Mouse (Mus musculus) embryonic facial prominence, embryonic 13.5 days (tissue): ENCODE results near the gene Prim2. TPM values are rescaled to one million over a fixed set of nuclear protein-coding genes. Genes with fewer than 3 reads are reported as not detected.

Experiments
- ATAC-seq: fragments of 200-750 bp; cut with Nextera tagmentation; 2 replicates; pipeline ENCODE4 v1.8.0; 2017; ENCODE audit warnings: low read depth; ENCODE audit not compliant: insufficient number of reproducible peaks, insufficient read depth, low FRiP score, low TSS enrichment
- H3K27ac ChIP-seq: fragments of 300-500 bp; sonication (generic); 2 replicates; pipeline ENCODE4 v1.5.1; 2015; ENCODE audit warnings: moderate library complexity, mild to moderate bottlenecking, inconsistent platforms
- H3K27me3 ChIP-seq: fragments of 300-500 bp; sonication (generic); 2 replicates; pipeline ENCODE4 v1.6.1; 2015; ENCODE audit warnings: mild to moderate bottlenecking, inconsistent platforms
- H3K36me3 ChIP-seq: fragments of 300-500 bp; sonication (generic); 2 replicates; pipeline ENCODE4 v1.6.1; 2015; ENCODE audit warnings: mild to moderate bottlenecking, inconsistent platforms
- H3K4me1 ChIP-seq: fragments of 300-500 bp; sonication (generic); 2 replicates; pipeline ENCODE4 v1.6.1; 2015; ENCODE audit warnings: inconsistent platforms
- H3K4me2 ChIP-seq: fragments of 300-500 bp; sonication (generic); 2 replicates; pipeline ENCODE4 v1.6.1; 2015; ENCODE audit warnings: moderate library complexity, mild to moderate bottlenecking, inconsistent platforms
- H3K4me3 ChIP-seq: fragments of 300-500 bp; sonication (generic); 2 replicates; pipeline ENCODE4 v1.5.1; 2015; ENCODE audit warnings: mild to moderate bottlenecking, inconsistent platforms
- H3K9ac ChIP-seq: fragments of 300-500 bp; sonication (generic); 2 replicates; pipeline ENCODE4 v1.6.1; 2015; ENCODE audit warnings: mild to moderate bottlenecking, inconsistent platforms
- H3K9me3 ChIP-seq: fragments of 300-500 bp; sonication (generic); 2 replicates; pipeline ENCODE4 v1.6.1; 2016; ENCODE audit warnings: inconsistent platforms
- WGBS: fragments of 180-500 bp; shearing (Covaris S2); methylation state at CpG from one replicate; pipeline ENCODE4 v1.1.7; 2015; ENCODE audit warnings: mixed read lengths; 5-methylcytosine and 5-hydroxymethylcytosine counted together
- polyA plus RNA-seq: library from polyadenylated mRNA; unstranded; fragments of >200 nt; fragmentation: Nextera tagmentation; extraction: Ambion mirVana; gene quantifications from 2 replicates; pipeline ENCODE4 v1.2.1, GENCODE M21; 2015

Prim2 gene
- polyA plus RNA-seq, 1 experiment from 2014 or later = 44.6 TPM

- no peak overlapping the region for H3K27ac ChIP-seq
- H3K9ac ChIP-seq = no peak overlapping the region
- H3K4me2 ChIP-seq = no peak overlapping the region
- H3K4me1 ChIP-seq = no peaks in the 10 kb centered on the region
- H3K4me3 ChIP-seq = no peak overlapping the region
- no peaks in the 10 kb centered on the region for H3K36me3 ChIP-seq
- H3K27me3 ChIP-seq = no peaks in the 10 kb centered on the region
- no peaks in the 10 kb centered on the region for H3K9me3 ChIP-seq
- 83% methylated on average over 7 of the region's 7 CpGs for WGBS
- no peak for ATAC-seq
These were observed 85.6 kb downstream of the Prim2 start for GRCm38 (mm10) chr1:33583817-33584589.

DNA sequence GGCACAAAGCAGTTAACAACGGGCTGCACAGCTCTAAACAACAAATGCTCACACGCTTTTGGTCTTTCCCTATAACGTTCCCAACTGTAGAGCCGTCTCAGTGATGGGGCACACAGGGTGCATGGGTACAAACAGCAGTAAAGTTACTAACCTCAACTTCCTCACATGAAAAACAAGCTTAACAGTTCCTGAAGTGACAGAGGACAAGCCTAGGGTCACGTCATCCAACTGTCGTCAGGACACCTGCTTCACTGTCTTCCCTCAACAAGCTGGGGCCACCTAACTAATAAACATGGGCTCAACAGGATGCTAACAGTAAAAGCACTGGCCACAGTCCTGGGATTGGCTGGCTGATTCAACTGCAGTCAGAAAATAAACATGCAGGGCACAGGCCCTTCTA is 91.0 kb downstream of the Prim2 start:
- no peak for ATAC-seq
- no peak overlapping the region for H3K4me3 ChIP-seq
- no peaks in the 10 kb centered on the region for H3K36me3 ChIP-seq
- H3K27me3 ChIP-seq = no peaks in the 10 kb centered on the region
- no peak overlapping the region for H3K9ac ChIP-seq
- no peaks in the 10 kb centered on the region for H3K9me3 ChIP-seq
- H3K27ac ChIP-seq = no peak overlapping the region
- no peaks in the 10 kb centered on the region for H3K4me1 ChIP-seq
- H3K4me2 ChIP-seq = no peak overlapping the region
- 83% methylated on average over 6 of the region's 6 CpGs for WGBS

- 89% methylated on average over 6 of the region's 6 CpGs for WGBS
These were observed 95.1 kb downstream of the Prim2 start for GRCm38 (mm10) chr1:33574459-33574858.

GRCm38 (mm10) chr1:33565764-33566401 is 103.7 kb downstream of the Prim2 start:
- Histone ChIP-seq H3K9me3 (no peaks in the 10 kb centered on the region), H3K27ac (no peak overlapping the region), H3K36me3 (no peaks in the 10 kb centered on the region), H3K4me2 (no peak overlapping the region), H3K4me1 (no peaks in the 10 kb centered on the region), H3K27me3 (no peaks in the 10 kb centered on the region), H3K9ac (no peak overlapping the region), H3K4me3 (no peak overlapping the region)
- no peak for ATAC-seq
- 54% methylated on average over 7 of the region's 7 CpGs for WGBS

More at GRCm38 (mm10) chr1:33574459-33574858, 95.1 kb downstream of the Prim2 start:
- Histone ChIP-seq H3K9me3 (no peaks in the 10 kb centered on the region), H3K9ac (no peak overlapping the region), H3K27me3 (no peaks in the 10 kb centered on the region), H3K36me3 (0 out of 2 replicates have a peak, but pooled peaks cover 2% of the 10 kb centered on the region), H3K4me3 (no peak overlapping the region), H3K4me1 (no peaks in the 10 kb centered on the region), H3K27ac (no peak overlapping the region), H3K4me2 (no peak overlapping the region)
- ATAC-seq = no peak

GRCm38 (mm10) chr1:33564032-33564431 is 105.6 kb downstream of the Prim2 start:
- H3K27me3 ChIP-seq = no peaks in the 10 kb centered on the region
- ATAC-seq = no peak
- H3K4me1 ChIP-seq = no peaks in the 10 kb centered on the region
- no peaks in the 10 kb centered on the region for H3K36me3 ChIP-seq
- 77% methylated on average over 6 of the region's 6 CpGs for WGBS
- H3K4me2 ChIP-seq = no peak overlapping the region
- no peak overlapping the region for H3K9ac ChIP-seq
- no peaks in the 10 kb centered on the region for H3K9me3 ChIP-seq
- no peak overlapping the region for H3K27ac ChIP-seq
- no peak overlapping the region for H3K4me3 ChIP-seq

- H3K9ac ChIP-seq = no peak overlapping the region
- H3K4me2 ChIP-seq = no peak overlapping the region
- 81% methylated on average over 3 of the region's 3 CpGs for WGBS
- no peaks in the 10 kb centered on the region for H3K27me3 ChIP-seq
- H3K4me3 ChIP-seq = no peak overlapping the region
- H3K27ac ChIP-seq = no peak overlapping the region
- H3K9me3 ChIP-seq = no peaks in the 10 kb centered on the region
- ATAC-seq = no peak
- H3K4me1 ChIP-seq = no peaks in the 10 kb centered on the region
- no peaks in the 10 kb centered on the region for H3K36me3 ChIP-seq
These were observed 106.0 kb downstream of the Prim2 start for GRCm38 (mm10) chr1:33563611-33564010.

DNA sequence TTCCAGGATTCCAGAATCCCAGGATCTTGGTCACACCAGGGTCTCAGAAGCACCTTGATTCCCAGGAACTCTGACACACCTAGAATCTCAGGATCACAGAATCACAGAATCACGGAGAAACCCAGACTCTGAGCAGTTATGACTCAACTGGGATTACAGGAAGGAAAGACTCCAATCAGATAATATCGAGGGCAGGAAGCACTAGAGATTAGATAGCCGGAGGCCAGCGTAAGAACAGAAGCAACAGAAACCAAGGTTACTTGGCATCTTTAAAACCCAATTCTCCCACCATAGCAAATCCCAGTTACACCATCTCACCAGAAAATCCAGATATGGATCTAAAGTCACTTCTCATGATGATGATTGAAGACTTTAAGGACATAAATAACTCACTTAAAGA is 113.0 kb downstream of the Prim2 start:
- Histone ChIP-seq H3K27ac (no peak overlapping the region), H3K9ac (no peak overlapping the region), H3K9me3 (no peaks in the 10 kb centered on the region), H3K36me3 (no peaks in the 10 kb centered on the region), H3K4me1 (no peaks in the 10 kb centered on the region), H3K27me3 (no peaks in the 10 kb centered on the region), H3K4me2 (no peak overlapping the region), H3K4me3 (no peak overlapping the region)
- ATAC-seq = no peak
- WGBS = 84% methylated on average over 4 of the region's 4 CpGs

DNA sequence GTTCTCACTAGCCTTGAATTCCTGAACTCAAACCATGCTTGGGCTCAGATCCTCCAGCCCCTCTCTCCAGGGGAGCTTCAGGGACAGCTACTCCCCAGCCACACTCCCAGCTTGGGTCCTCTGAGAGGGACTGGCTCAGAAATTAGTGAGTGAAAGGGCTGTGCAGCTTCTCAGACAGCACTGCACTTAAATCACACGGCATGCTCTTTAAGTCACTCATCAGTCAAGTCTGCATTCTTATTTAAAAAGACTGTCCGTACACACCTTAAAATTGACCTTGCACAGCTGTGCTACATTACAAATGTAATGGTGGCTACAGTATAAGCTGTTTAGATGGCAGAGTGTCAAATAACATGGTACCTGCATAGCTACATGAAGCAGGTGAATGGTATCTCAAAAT is 114.0 kb downstream of the Prim2 start:
- Histone ChIP-seq H3K27ac (no peak overlapping the region), H3K4me3 (no peak overlapping the region), H3K4me2 (no peak overlapping the region), H3K9me3 (no peaks in the 10 kb centered on the region), H3K4me1 (no peaks in the 10 kb centered on the region), H3K9ac (no peak overlapping the region), H3K36me3 (no peaks in the 10 kb centered on the region), H3K27me3 (no peaks in the 10 kb centered on the region)
- ATAC-seq = no peak
- 78% methylated on average over 2 of the region's 2 CpGs for WGBS

GRCm38 (mm10) chr1:33551350-33551749 is 118.2 kb downstream of the Prim2 start:
- Histone ChIP-seq H3K27ac (no peak overlapping the region), H3K4me2 (no peak overlapping the region), H3K9ac (no peak overlapping the region), H3K27me3 (no peaks in the 10 kb centered on the region), H3K9me3 (no peaks in the 10 kb centered on the region), H3K36me3 (no peaks in the 10 kb centered on the region), H3K4me3 (no peak overlapping the region), H3K4me1 (no peaks in the 10 kb centered on the region)
- ATAC-seq = no peak
- 91% methylated on average over 9 of the region's 9 CpGs for WGBS

DNA sequence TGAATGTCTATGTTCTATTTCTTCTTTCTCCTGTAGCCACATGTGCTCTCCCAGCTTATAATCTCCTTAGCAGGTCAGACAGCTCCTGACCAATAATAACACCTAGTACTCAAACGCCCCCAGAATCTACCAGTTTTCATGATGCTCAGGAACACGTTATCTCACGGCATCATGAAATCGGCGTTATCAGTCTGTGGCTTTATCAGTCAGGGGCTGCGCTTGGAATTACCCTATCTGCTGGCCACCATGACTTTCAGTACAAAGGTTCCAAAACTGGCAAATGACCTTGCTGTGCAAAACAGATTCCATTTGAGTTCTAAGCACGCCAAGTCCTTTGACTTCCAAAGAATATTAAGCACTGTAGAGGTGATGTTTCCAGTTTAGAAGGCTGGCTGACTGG is 127.9 kb downstream of the Prim2 start:
- H3K9me3 ChIP-seq = no peaks in the 10 kb centered on the region
- H3K9ac ChIP-seq = no peak overlapping the region
- no peaks in the 10 kb centered on the region for H3K4me1 ChIP-seq
- no peak overlapping the region for H3K4me3 ChIP-seq
- no peak overlapping the region for H3K4me2 ChIP-seq
- ATAC-seq = no peak
- H3K27ac ChIP-seq = no peak overlapping the region
- H3K36me3 ChIP-seq = no peaks in the 10 kb centered on the region
- no peaks in the 10 kb centered on the region for H3K27me3 ChIP-seq
- WGBS = 90% methylated on average over 7 of the region's 7 CpGs

- H3K4me3 ChIP-seq = no peak overlapping the region
- H3K9me3 ChIP-seq = no peaks in the 10 kb centered on the region
- no peak overlapping the region for H3K27ac ChIP-seq
- H3K27me3 ChIP-seq = no peaks in the 10 kb centered on the region
- ATAC-seq = no peak
- H3K9ac ChIP-seq = no peak overlapping the region
- no peaks in the 10 kb centered on the region for H3K4me1 ChIP-seq
- H3K4me2 ChIP-seq = no peak overlapping the region
- no peaks in the 10 kb centered on the region for H3K36me3 ChIP-seq
These were observed 131.6 kb downstream of the Prim2 start for GRCm38 (mm10) chr1:33537948-33538347.

GRCm38 (mm10) chr1:33536272-33537004 is 133.2 kb downstream of the Prim2 start:
- Histone ChIP-seq H3K4me2 (no peak overlapping the region), H3K4me1 (0 out of 2 replicates have a peak, but pooled peaks cover 3% of the 10 kb centered on the region), H3K27me3 (no peaks in the 10 kb centered on the region), H3K36me3 (no peaks in the 10 kb centered on the region), H3K4me3 (no peak overlapping the region), H3K9ac (no peak overlapping the region), H3K27ac (no peak overlapping the region), H3K9me3 (no peaks in the 10 kb centered on the region)
- no peak for ATAC-seq
- 93% methylated on average over 4 of the region's 4 CpGs for WGBS
